Mouse (Mus musculus) gastrocnemius, postnatal 25 days (tissue): ENCODE results near the gene Noxa1. TPM values are rescaled to one million over a fixed set of nuclear protein-coding genes. Genes with fewer than 3 reads are reported as not detected.

ENCODE experiments used
- DNase-seq: peaks from one replicate; pipeline ENCODE4 v3.0.0; 2022
- total RNA-seq, 2 experiments: library from RNA; stranded (reverse); gene quantifications; 1 replicate in 1 of 2; 2 replicates in 1 of 2; pipeline ENCODE4 v1.2.3; 2021

The Noxa1 gene
- total RNA-seq, 2 experiments from 2014 or later: not detected

DNA sequence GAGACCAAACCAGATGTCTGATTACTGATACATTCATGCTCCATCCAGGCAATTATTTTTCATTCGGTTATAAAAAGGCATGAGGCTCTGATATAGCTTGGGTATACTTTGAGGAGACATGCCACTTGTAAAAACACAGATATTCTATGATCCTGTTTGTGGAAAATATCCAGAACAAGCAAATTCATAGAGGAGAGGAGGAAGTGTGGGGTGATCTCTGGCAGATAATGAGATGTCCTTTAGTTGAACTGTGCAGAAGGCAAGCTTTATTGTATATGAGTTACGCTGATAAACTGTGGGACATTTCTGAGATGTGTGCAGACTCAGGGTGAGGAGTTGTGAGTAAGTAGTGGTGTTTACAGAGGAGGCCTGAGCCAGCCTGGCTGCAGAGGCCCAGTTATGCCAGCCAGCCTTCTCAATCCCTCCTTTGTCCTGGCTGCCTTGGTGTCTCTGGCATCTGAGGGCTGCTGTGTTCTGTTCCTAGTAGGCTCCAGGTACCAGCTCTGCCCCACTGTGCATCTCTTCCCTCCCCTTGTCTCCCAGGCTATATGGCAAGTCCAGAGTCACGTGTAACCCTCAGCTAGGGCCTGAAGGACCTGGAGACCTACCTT, 3.2 kb upstream of the Noxa1 start:
- no peak for DNase-seq

DNA sequence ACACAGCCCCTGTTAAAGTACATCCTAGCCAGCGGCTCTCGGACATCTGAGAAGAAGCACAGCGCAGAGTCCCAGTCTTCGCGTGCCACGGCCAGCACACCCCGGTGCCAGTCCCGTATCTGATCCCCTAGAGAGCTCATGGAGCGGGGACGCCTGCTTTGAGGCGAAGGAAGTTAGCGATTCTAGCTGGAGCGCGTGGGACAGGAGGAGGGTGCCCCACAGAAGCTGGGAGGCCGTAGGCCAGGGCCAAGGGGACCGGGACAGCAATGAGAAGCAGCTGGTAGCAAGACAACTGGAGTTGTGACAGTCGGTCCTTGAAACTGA, 202 bp downstream of the Noxa1 start:
- no peak for DNase-seq

DNA sequence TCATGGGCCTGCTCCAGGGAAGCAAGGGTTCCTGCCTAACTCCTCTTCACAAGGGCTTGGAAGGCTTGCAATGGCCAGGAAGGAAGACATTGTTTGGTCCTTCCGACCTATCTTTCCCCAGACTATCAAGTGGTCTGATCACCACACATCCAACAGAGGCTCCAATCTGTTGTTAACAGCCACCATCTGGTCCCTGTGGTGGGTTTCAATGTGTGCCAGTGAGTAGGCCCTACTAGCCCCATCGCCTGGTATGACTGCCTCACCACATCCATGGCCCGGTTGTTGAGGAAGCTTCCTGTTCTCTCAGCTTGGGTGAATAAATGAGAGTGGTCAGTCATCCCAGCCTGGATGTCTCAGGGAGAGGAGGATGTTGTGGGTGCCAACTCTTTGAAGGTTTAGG, 6.3 kb downstream of the Noxa1 start:
- no peak for DNase-seq

DNA sequence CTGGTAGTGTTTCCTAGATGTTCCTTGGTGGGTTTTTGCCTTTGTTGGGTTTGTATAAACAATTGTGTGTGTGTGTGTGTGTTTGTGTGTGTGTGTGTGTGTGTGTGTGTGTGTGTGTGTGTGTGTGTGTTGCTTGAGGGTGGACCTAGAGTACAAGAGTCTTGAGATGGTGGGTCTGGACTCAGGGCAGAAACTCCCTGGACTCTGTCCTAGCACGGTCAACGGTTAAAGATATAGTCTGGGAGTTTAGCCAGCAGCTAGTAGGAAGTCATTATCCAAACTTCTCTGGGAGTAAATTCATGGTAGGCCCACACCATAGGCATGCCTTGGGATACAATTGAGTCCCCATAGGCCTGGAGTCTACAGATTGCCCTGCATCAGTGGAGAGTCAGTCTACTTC, 7.1 kb downstream of the Noxa1 start:
- no peak for DNase-seq

DNA sequence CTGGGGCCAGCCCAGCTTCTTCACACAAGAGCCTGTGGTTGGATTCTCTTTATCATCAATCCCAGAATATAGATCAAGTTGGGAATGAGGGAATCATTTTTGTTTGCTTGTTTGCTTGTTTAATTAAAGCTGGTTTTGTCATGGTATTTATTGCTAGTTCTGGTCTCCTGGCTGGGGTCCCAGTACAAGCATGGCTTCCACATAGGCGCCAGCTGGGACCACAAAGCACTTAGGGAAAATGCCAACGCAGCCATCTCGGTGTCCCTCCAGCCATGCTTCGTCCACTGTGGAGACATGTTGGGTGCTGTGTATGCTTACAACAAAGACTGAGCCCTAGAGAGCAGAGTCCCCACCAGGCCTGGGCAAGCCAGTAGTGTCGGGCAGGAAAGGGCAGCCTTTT, 9.4 kb downstream of the Noxa1 start:
- no peak for DNase-seq

DNA sequence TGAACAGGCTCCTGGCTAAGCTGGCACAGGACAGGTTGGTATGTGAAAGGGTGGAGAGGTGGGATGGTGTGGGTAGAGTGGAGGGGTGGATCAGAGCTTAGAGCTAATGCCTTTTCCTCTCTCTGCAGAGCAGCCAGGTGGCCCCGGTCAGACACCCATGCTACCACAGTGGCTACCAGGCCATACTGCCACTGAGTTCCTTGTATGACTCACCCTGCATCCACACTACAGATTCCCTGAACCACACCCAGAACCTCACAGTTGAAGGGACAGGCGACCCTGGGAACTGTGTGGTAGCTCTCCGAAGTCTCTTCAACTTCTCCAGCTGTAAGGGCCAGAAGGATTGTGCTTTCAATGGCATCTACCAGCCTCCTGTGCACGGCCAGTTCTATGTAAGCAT, 11.3 kb downstream of the Noxa1 start:
- DNase-seq: no peak

DNA sequence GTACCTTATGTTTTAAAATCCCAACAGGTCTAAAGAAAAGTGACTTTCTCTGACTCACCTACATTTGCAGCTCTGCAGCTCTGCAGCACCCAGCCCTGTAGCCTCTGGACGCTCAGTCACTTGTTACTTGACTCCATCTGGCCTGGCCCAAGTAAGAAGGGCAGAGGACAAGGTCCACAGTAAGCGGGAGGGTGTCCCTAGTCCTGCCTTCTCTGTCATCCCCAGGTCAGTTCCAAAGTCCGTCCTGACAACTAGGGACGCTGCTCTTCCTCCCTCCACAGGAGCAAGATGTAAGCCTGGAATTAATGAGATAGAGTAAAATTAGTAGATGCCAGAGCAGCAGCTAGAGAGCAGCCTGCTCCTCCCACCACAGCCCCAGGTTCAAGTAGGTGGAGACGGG, 14.9 kb downstream of the Noxa1 start, which contains the start of gene Entpd8:
Gene Entpd8 (plus strand): TSS at position 229 of the 400 bp plus-strand sequence.
- DNase-seq: no peak

DNA sequence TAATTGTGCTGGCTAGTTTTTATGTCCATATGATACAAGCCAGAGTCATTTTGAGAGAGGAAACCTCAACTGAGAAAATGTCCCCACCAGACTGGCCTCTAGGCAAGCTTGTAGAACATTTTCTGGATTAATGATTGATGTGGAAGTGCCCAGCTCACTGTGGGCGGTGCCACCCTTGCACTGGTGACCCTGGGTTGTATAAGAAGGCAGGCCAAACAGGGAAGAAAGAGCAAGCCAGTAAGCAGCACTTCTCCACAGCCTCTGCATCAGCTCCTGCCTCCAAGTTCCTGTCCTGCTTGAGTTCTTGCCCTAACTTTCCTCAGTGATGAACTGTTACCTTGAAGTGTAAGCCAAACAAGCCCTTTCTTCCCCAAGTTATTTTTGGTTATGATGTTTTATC, 16.0 kb downstream of the Noxa1 start:
- no peak for DNase-seq

DNA sequence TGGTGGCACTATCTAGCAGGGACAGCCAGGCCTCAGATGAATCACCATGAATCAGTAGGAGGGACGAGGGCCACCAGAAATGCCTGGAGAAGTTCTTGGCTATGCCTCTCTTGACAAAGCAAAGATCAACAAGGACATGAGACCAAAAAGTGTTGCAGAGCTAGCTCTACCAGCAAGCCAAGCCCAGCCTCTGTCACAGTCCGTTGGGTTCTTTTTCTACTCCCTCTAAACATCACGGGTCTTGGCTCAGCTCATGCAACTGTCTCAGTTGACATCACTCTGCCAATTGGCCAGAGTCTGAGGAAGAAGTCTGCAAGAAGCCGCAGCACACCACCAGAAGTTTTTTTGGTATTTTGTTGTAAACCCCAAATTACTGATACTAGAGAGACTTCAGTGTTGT, 19.4 kb downstream of the Noxa1 start:
- DNase-seq: no peak

DNA sequence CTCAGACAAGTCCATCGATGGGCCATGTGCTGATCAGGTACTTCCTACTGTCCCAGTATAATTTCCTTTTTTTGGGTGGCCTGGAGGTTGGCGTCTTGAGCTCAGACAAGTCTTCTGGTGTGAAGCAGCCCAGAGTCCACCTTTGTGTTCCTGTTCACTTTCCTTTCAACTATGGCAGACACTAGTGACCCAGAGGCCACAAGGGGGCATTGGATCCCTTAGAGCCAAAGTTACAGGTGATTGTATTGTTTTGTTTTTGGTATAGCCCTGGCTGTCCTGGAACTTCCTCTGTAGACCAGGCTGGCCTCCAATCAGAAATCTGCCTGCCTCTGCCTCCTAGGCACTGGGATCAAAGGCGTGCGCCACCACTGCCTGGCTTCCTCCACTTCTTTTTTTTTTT, 22.6 kb downstream of the Noxa1 start:
- no peak for DNase-seq

DNA sequence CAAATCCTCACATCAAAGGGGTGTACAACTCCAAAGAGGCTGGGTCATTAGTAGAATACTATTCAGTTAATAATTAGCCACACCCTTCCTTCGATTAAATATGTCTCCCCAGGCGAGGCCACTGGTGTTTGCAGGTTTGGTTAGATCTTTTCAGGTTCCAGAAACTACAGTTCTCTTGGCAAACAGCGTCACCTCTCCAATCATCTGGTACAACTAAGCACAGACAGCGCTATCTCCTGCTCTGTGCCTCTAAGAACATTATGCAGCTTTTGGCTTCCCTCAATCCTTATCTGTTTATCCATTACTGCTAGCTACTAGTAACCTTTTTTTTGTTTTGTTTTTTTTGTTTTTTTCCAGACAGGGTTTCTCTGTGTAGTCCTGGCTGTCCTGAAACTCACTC, 25.4 kb downstream of the Noxa1 start:
- DNase-seq: no peak

DNA sequence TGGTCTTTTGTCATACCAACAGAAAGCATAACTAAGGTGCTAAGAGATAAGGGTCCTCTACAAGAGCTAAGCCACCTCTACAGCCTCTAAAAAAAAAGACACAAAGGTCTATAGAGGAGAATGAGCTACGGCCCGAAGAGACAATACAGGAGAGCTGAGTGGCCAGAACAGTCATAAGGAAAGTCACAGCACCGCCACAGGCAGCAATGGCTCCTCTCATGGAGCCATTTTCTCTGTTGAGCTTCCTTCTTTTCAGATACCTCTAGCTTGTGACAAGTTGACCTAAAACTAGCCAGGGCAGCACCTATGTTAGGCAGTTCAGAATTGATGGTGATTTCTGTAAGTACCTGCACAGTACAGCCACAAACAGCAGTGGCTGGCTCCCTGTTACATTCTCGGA, 28.4 kb downstream of the Noxa1 start:
- no peak for DNase-seq

DNA sequence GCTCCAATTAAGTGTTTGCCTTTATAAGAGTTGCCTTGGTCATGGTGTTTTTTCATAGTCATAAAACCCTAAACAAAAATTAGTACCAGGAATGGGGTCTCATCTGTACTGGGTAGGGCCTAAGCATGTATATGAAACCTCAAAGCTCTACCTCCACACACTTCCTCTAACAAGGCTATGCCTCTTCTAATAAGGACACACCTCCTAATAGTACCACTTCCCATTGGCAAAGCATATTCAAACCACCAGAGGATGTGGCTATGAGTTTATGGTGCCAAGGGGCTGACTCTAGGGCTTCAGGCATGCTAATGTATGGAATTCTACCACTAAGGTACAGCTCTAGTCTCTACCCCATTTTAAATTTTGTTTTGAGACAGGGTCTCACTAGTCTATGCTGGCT, 29.4 kb downstream of the Noxa1 start:
- DNase-seq: no peak

DNA sequence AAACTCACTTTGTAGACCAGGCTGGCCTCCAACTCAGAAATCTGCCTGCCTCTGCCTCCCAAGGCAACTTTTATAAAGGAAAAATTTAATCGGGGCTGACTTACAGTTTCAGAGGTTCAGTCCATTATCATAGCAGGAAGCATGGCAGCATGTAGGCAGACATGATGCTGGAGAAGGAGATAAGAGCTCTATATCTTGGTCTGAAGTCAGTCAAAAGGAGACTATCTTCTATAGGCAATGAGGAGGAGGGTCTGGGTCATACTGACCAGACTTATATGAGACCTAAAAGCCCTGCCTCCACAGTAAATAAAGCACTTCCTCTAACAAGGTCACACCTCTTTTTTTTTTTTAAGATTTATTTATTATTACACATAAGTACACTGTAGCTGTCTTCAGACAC, 30.7 kb downstream of the Noxa1 start:
- DNase-seq: no peak

DNA sequence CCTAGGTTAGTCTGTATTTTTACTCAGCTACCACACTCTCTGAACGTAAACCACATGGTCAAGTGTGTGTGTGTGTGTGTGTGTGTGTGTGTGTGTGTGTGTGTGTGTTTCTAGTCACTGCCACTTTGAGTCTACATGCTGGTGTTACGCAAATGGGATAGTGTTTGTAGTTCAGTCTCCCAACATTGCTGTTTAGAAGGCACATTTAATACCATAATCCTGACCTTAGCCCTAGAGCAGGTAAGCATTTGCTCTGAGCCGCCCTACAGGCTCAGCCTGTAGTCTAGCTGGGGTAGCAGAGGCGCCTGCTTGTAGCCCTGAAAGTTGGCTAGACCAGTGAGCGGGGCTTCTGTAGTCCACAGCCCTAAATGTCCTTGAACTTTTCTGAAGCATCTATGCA, 31.4 kb downstream of the Noxa1 start:
- no peak for DNase-seq

DNA sequence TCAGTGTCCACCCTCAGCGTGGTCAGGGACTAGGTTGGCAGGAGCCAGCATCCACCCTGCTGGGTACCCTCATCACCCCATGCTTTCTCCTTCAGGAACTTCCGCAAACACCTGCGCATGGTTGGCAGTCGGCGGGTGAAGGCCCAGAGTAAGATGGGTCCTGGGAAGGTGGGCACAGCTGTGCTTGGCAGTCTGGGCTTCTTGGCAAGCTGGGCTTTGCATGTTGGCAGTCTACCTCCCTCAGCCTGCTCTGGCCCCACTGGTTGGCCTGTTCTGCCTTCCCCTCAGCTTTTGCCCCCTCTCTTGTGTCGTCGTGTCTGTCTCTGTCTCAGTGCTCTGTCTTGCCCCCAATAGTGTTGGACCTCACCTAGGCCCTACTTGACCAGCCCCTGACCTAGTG, 36.0 kb downstream of the Noxa1 start:
- DNase-seq: no peak

DNA sequence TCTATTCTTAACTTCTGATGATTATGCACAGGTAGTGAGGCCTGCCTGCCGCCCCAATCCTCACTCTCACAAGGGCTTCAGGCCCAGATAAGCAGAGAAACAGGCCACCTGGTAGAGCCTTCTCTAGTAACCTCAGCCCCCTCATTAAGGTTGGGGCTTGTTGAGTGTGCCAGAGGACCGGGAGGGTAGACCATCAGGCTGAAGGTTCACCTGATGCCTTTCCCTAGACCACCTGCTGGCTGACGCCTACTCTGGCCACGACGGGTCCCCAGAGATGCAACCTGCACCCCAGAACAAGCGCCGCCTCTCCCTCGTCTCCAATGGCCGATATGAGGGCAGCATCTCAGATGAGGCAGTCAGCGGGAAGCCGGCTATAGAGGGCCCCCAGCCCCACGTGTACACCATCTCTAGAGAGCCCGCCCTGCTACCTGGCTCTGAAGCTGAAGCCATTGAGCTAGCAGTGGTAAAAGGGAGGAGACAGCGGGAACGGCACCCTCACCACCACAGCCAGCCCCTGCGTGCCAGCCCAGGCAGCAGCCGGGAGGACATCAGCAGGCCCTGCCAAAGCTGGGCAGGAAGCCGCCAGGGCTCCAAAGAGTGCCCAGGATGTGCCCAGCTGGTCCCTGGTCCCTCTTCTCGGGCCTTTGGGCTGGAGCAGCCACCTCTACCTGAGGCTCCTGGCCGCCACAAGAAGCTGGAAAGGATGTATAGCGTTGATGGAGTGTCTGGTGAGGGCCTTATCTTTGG, 39.4 kb downstream of the Noxa1 start:
- DNase-seq: no peak

DNA sequence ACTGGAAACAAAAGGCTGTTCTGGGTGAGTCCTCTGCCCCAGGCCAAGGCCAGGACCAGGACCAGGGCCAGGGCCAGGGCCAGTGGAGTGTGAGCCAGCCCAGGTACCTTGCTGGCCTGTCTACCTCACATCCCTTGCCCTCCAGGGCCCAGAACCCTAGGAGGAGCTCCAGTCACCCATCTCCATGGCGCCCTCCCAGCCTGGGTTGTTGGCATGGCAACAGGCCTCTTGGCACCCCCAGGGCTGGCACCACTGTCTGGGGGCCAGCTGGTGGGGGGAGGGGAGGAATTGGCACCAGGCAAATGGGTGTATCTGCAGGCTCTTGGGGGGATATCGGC, 39.9 kb downstream of the Noxa1 start:
- DNase-seq: no peak

DNA sequence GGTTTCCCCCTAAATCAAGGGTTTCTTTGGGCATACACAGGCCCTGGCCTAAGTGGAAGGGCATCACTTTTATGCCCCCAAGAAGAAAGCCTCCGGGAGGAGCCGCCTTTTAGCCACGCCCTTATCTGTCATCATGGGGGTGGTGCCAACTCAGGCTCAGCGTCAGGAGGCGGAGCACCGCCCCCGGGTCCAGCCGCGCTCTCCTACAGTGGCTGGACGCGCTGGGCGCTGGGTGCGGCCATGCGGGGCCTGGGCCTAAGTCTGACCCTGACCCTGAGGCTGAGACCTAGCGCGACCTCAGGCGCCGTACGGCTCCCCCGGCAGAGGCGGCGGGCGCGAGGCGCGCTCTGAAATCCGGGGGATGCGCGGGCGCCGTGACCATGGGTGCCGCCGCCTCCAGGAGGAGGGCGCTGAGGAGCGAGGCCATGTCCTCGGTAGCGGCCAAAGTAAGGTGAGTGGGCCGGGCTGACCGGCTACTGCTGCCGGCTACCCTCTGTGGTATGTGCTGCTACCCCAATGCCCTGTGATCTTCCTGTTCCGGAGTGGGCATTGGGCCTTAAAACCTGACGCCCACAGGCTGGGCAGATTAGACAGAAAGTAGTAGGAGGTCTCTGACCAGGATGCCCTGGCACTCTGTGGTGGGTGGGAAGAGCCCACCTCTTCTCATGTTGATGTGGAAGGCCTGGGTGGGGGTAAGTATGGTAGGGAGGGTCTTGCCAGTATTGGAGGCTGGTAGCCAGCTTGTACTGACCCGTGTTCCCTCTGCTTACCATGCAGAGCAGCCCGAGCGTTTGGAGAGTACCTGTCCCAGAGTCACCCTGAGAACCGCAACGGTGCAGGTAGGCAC, 40.5 kb downstream of the Noxa1 start, which contains the start of gene Nsmf:
Gene Nsmf (plus strand): TSS at position 135 of the 847 bp plus-strand sequence.
- peak; percentile 86 for DNase-seq

DNA sequence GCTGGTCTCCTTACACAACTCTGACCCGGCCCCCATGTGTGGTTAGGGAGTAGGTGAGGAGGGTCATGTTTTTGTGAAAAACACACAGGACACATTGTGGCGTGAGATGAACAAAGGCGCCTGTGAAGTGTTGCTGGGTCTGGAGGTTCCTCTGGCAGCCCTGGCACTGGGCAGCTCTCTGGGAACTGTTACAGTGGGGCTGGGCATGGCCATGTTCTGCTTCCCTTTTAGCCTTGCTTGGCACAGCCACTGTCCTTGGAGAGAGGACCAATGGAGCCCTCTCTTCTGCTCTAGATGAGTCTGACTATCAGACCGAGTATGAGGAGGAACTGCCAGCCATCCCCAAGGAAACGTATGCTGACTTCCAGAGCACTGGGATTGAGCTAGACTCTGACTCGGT, 41.8 kb downstream of the Noxa1 start:
- no peak for DNase-seq

DNA sequence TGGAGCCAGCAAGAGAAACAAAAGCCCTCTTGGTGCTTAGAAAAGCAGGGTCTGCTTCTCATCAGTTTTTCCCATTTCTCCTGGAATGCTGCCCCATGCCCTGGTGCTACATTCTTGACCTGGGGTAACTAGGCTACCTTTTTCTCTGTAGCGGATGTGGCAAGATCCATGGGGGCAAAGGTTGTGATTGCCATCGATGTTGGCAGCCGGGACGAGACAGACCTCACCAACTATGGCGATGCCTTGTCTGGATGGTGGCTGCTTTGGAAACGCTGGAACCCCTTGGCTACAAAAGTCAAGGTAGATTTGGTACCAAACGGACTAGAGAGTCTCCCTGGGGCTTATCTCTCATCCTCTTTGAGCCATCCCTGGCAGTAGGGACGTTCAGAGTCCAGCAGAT, 43.5 kb downstream of the Noxa1 start:
- no peak for DNase-seq

DNA sequence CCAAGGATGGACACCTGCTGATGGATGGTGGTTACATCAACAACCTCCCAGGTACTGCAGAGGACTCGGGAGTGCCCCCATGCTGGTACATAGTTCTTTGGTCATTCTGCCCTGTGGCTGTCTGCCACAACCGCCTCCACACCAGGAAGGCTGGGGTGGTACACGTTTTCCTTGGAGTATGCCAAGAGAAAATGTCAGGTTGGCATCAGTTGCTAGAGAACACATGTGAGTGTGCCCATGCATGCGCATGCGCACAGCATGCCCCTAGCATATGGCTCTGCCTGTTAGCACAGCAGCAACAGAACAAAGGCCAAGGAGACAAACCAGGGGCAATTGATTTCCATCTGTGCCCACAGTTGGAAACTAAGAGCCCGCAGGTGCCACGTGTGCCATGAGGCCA, 44.0 kb downstream of the Noxa1 start:
- no peak for DNase-seq

DNA sequence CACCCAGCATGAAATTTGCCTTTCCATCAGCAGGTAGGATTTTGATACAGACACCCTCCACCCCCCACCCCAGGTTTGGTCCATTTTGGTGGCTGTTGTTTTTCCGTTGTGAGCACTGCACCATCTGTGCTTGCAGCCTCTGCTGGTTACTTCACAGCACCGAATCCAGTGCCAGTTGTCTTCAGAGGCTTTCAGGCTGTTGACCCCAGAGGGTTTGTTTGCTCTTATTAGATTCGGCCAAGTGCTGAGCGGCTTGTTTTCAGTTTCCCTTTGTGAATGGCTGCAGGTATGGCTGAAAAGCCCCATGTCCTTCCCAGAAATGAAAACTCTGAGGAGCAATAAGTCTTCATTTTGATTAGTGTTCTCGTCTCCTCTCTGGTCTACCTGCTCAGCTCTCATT, 54.9 kb downstream of the Noxa1 start:
- DNase-seq: no peak
